Mouse (Mus musculus): ENCODE data around the gene Gbp6.

- no peak for TF ChIP-seq CTCF (IDR thresholded peaks at IDR 0.05; ENCODE audit: low read depth)
- TF ChIP-seq EP300 (IDR thresholded peaks at IDR 0.05; ENCODE audit: low read depth): no peak
Measured at GRCm38 (mm10) chr5:105301531-105301930, 8.0 kb upstream of the Gbp6 start.

Measured in liver, embryonic 14.5 days (tissue).